Mouse (Mus musculus) brain, embryonic 14.5 days (tissue): ENCODE results near the gene Megf11. TPM values are rescaled to one million over a fixed set of nuclear protein-coding genes. Genes with fewer than 3 reads are reported as not detected.

Experiments used
- DNase-seq: peaks from one replicate; pipeline ENCODE4 v3.0.0-alpha.2; 2011; ENCODE audit warnings: low read depth
- CTCF ChIP-seq: fragments of 200-500 bp; IDR thresholded peaks from 2 replicates; pipeline ENCODE4 v1.5.1; 2012; ENCODE audit warnings: inconsistent platforms, mild to moderate bottlenecking, moderate library complexity, borderline replicate concordance; ENCODE audit not compliant: insufficient read depth, insufficient read length; ENCODE audit errors: extremely low read depth
- POLR2A ChIP-seq: fragments of 200-500 bp; IDR thresholded peaks from 2 replicates; pipeline ENCODE4 v1.6.1; 2012; ENCODE audit warnings: mild to moderate bottlenecking, inconsistent platforms, borderline replicate concordance; ENCODE audit not compliant: poor library complexity, insufficient read depth, insufficient read length, severe bottlenecking; ENCODE audit errors: extremely low read depth
- polyA plus RNA-seq: library from polyadenylated mRNA; depleted of rRNA; stranded (reverse); fragments of >200 nt; gene quantifications from 2 replicates; pipeline ENCODE4 v1.2.3, GENCODE M21; 2012

The Megf11 gene
- polyA plus RNA-seq, 1 experiment: 16.5 TPM

- TF ChIP-seq CTCF (no peak), POLR2A (no peak)
- no peak for DNase-seq
These were observed 70.5 kb downstream of the Megf11 start for GRCm38 (mm10) chr9:64455910-64456309.

DNA sequence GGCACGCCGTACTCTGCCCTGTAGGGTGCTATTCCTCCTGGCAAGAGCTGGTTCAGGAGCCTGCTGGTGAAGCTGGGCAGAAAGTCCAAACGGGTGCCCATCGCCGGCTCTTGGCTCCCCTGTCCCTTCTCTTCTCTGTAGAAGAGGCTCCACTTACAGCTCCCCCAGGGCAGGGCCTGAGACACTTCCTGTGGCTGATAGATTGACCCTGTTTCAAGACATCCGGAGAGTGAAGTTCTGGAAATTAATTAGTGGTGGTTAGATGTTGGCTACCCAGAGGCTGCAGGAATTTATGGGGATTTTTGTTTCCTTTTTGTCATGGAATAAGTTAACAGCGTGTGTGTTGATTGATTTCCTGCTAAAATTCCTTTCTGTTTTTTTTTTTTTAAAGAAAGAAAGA, 72.2 kb downstream of the Megf11 start:
- TF ChIP-seq POLR2A (no peak), CTCF (no peak)
- DNase-seq: no peak

GRCm38 (mm10) chr9:64461568-64462308, 76.3 kb downstream of the Megf11 start:
- DNase-seq: no peak
- TF ChIP-seq POLR2A (no peak), CTCF (no peak)

- no peak for DNase-seq
- TF ChIP-seq CTCF (no peak), POLR2A (no peak)
These were observed 77.4 kb downstream of the Megf11 start for GRCm38 (mm10) chr9:64462870-64463269.

DNA sequence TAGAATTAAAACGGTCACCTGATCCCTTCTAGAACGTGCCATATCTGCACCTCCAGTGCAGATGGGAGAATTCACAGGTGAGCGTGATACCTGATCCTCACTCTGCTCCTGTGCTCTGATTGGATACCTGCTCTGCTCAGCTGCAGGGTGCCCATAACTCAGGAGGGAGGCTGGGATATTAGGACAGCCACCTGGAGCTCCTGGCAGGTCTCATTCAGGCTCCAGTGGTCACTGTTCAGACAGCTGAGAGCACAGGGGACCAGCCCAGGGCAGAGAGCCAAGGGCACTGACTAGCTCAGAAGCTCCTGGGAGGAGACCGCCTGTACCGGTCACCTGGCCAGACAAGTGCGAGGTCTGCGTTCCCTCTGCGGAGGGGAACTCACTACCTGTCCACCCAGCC, 80.7 kb downstream of the Megf11 start:
- DNase-seq: no peak
- TF ChIP-seq CTCF: no peak
- TF ChIP-seq POLR2A: no peak

- no peak for TF ChIP-seq POLR2A
- TF ChIP-seq CTCF: no peak
- DNase-seq: peak; percentile 93
These were observed 81.1 kb downstream of the Megf11 start for GRCm38 (mm10) chr9:64466564-64466963.

GRCm38 (mm10) chr9:64470806-64471205, 85.4 kb downstream of the Megf11 start:
- DNase-seq: no peak
- no peak for TF ChIP-seq POLR2A
- no peak for TF ChIP-seq CTCF

- DNase-seq: no peak
- TF ChIP-seq POLR2A: no peak
- TF ChIP-seq CTCF: no peak
These were observed 85.9 kb downstream of the Megf11 start for GRCm38 (mm10) chr9:64471336-64471735.

- DNase-seq: no peak
- TF ChIP-seq POLR2A (no peak), CTCF (no peak)
These were observed 86.7 kb downstream of the Megf11 start for GRCm38 (mm10) chr9:64472165-64472564.

GRCm38 (mm10) chr9:64472743-64473142, 87.3 kb downstream of the Megf11 start:
- DNase-seq: no peak
- TF ChIP-seq CTCF: no peak
- no peak for TF ChIP-seq POLR2A

- TF ChIP-seq POLR2A (no peak), CTCF (no peak)
- no peak for DNase-seq
These were observed 87.7 kb downstream of the Megf11 start for GRCm38 (mm10) chr9:64473170-64473569.

DNA sequence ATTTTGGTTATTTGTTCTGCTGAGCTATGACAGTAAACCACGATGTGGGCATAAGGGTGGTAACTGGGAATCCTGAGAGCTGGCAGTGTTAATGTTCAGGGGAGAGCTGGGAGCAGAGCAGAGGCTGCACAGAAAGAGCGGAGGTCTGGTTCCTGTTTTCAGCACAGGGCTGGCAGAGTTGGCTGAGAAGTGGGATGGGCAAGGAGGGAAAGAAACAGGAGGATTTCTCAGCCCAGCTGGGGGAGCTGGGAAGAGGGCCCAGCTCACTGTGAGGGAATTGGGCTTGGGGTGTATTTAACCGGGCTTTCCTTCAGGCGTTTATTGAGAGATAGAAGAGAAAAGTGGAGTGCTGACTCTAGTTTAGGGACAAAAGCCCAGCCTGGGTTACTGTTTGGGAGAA, 88.3 kb downstream of the Megf11 start:
- DNase-seq: peak; percentile 62
- TF ChIP-seq CTCF: no peak
- no peak for TF ChIP-seq POLR2A
